Mouse (Mus musculus): ENCODE data around the gene Farsa. TPM values are rescaled to one million over a fixed set of nuclear protein-coding genes. Genes with fewer than 3 reads are reported as not detected.

Farsa gene
- total and polyA plus RNA-seq, 3 experiments, result 39.6 to 182 (median 152) TPM

DNA sequence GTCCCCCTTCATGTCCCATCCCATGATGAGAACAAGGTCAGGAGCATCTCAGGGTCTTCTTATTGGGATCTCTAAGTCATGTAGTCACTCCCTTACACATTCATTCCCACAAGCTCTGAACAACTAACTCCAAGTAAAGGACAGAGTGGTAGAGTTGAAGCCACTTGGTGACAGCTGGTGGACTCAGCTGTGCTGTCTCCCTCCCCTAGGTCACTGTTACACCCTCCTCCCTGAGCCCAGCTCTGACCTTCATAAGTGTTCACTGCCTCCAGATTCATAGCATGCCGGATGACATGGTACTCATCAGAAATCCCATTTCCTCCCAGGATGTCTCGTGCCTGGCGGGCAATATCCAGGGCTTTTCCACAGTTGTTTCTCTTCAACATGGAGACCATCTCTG is 31.5 kb downstream of the Farsa start:
- Histone ChIP-seq H3K4me3 (ENCODE audit: low read depth, low read length) (no peak overlapping the region), H3K9me3 (replicated peaks) (no peaks in the 10 kb centered on the region), H3K4me1 (ENCODE audit: insufficient read depth, low read depth, low read length) (peaks cover 40% of the 10 kb centered on the region), H3K36me3 (replicated peaks) (peaks cover 88% of the 10 kb centered on the region), H3K27me3 (ENCODE audit: insufficient read depth, low read length) (no peaks in the 10 kb centered on the region)
- ATAC-seq (ENCODE audit: extremely low read depth, insufficient number of reproducible peaks, low FRiP score, poor library complexity, severe bottlenecking), result no peak
- no peak for DNase-seq (ENCODE audit: low spot score)
- TF ChIP-seq TAL1 (conservative IDR thresholded peaks at IDR 0.05; ENCODE audit: low read depth, low read length) (no peak), CTCF (IDR thresholded peaks at IDR 0.05; ENCODE audit: low read depth, low read length) (no peak), GATA1 (IDR thresholded peaks at IDR 0.05; ENCODE audit: borderline replicate concordance, low read length) (no peak), POLR2AphosphoS5 (IDR thresholded peaks at IDR 0.05; ENCODE audit: insufficient replicate concordance, low read depth, low read length) (no peak), GATA2 (IDR thresholded peaks at IDR 0.05; ENCODE audit: borderline replicate concordance, low read depth, low read length) (no peak)

DNA sequence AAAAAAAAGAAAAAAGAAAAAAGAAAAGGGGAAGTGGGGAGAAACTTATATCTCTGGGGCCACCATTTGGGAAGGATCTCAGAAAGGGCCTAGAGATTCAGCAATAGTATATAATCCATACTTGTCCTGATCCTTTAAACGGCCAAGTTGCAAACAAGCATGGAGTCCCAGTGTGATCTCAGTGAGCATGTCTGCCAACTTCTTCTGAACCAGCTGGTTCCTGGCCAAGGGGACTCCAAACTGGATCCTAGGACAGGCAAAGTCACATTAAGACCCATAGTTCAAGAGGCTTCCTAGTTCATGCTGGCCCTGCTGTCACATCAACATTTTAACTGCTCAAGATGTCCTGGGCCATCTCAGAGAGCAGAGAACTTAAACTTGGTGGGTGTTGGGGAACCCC is 32.4 kb downstream of the Farsa start:
- peaks cover 45% of the 10 kb centered on the region for H3K4me1 ChIP-seq (ENCODE audit: insufficient read depth, low read depth, low read length)
- H3K36me3 ChIP-seq (replicated peaks), result peaks cover 81% of the 10 kb centered on the region
- H3K27me3 ChIP-seq (ENCODE audit: insufficient read depth, low read length), result no peaks in the 10 kb centered on the region
- ATAC-seq (ENCODE audit: extremely low read depth, insufficient number of reproducible peaks, low FRiP score, poor library complexity, severe bottlenecking), result no peak
- no peak for TF ChIP-seq GATA2 (IDR thresholded peaks at IDR 0.05; ENCODE audit: borderline replicate concordance, low read depth, low read length)
- no peak for TF ChIP-seq POLR2AphosphoS5 (IDR thresholded peaks at IDR 0.05; ENCODE audit: insufficient replicate concordance, low read depth, low read length)
- TF ChIP-seq GATA1 (IDR thresholded peaks at IDR 0.05; ENCODE audit: borderline replicate concordance, low read length), result no peak
- no peak for TF ChIP-seq TAL1 (conservative IDR thresholded peaks at IDR 0.05; ENCODE audit: low read depth, low read length)
- no peak for TF ChIP-seq CTCF (IDR thresholded peaks at IDR 0.05; ENCODE audit: low read depth, low read length)
- no peak for DNase-seq (ENCODE audit: low spot score)
- H3K9me3 ChIP-seq (replicated peaks), result no peaks in the 10 kb centered on the region
- H3K4me3 ChIP-seq (ENCODE audit: low read depth, low read length), result no peak overlapping the region

DNA sequence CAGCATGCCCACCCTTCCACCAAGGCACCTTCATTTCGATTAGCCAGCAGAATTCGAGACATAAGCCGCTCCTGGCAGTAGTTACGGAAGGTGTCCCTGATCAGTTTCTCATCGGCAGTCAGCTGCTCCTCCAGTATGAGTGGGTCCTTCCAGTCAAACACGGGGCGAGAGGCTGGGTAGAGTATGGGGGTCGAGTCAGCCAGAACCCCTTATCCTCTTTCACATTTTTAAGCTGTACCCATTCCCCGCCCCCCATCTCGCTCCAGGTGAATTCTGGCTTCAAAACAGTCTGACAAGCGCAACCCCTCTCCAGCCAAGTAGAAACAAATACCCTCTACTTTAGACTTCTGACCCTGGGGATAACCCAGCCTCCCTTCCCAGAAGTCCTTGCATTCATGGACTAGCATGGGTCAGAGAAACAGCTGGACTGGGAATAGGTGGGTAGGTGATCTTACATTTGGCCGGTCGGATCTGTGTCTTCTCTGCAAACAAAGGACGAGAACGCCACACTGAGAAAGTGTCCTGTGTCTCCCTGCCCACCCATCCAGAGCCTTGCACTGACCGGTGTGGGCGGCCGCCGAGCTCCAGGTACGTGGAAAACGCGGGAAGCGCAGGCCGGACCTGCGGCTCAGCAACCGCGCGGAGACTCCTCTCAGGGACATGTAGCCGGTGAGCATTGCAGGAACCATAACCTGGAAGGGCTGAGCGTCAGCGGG is 36.4 kb downstream of the Farsa start:
- H3K36me3 ChIP-seq (replicated peaks), result peaks cover 56% of the 10 kb centered on the region
- peaks cover 67% of the 10 kb centered on the region for H3K4me1 ChIP-seq (ENCODE audit: insufficient read depth, low read depth, low read length)
- no peaks in the 10 kb centered on the region for H3K9me3 ChIP-seq (replicated peaks)
- DNase-seq (ENCODE audit: low spot score) (no peak), ATAC-seq (ENCODE audit: extremely low read depth, insufficient number of reproducible peaks, low FRiP score, poor library complexity, severe bottlenecking) (no peak)
- H3K27me3 ChIP-seq (ENCODE audit: insufficient read depth, low read length), result no peaks in the 10 kb centered on the region
- TF ChIP-seq GATA2 (IDR thresholded peaks at IDR 0.05; ENCODE audit: borderline replicate concordance, low read depth, low read length) (no peak), TAL1 (conservative IDR thresholded peaks at IDR 0.05; ENCODE audit: low read depth, low read length) (no peak), POLR2AphosphoS5 (IDR thresholded peaks at IDR 0.05; ENCODE audit: insufficient replicate concordance, low read depth, low read length) (no peak), CTCF (IDR thresholded peaks at IDR 0.05; ENCODE audit: low read depth, low read length) (no peak), GATA1 (IDR thresholded peaks at IDR 0.05; ENCODE audit: borderline replicate concordance, low read length) (no peak)
- peak overlapping the region; percentile 88 for H3K4me3 ChIP-seq (ENCODE audit: low read depth, low read length)

DNA sequence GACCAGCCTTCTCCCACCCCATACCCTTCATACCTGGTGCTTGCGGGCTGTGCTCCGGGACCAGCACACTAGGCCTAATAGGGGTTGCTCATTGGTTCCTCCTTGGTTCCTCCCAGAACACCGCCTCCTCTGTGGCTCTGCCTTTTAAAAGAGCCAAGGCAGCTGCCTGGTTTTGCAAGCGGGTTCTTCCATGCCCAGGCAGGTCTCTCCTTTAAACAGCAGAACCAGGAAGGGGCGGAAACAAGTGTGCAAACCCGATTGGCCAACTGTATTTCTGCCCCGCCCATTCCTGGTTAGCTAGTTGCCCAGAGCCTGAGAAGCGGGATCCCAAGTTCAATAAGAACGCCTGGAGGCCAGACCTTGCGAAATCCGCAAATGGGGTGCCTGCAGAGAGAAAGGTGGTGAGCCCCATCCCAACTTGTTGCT is 36.9 kb downstream of the Farsa start, which contains the start of gene Gcdh:
Gcdh (minus strand) TSS at position 213 of the 426 bp plus-strand sequence.
- Histone ChIP-seq H3K27me3 (ENCODE audit: insufficient read depth, low read length) (no peaks in the 10 kb centered on the region), H3K36me3 (replicated peaks) (peaks cover 51% of the 10 kb centered on the region), H3K4me3 (ENCODE audit: low read depth, low read length) (peak within 1 kb of the TSS; percentile 88), H3K9me3 (replicated peaks) (no peaks in the 10 kb centered on the region), H3K4me1 (ENCODE audit: insufficient read depth, low read depth, low read length) (peaks cover 66% of the 10 kb centered on the region)
- ATAC-seq (ENCODE audit: extremely low read depth, insufficient number of reproducible peaks, low FRiP score, poor library complexity, severe bottlenecking) (peak; percentile 96), DNase-seq (ENCODE audit: low spot score) (peak; percentile 86)
- TF ChIP-seq GATA1 (IDR thresholded peaks at IDR 0.05; ENCODE audit: borderline replicate concordance, low read length), result no peak
- no peak for TF ChIP-seq POLR2AphosphoS5 (IDR thresholded peaks at IDR 0.05; ENCODE audit: insufficient replicate concordance, low read depth, low read length)
- TF ChIP-seq CTCF (IDR thresholded peaks at IDR 0.05; ENCODE audit: low read depth, low read length), result no peak
- TF ChIP-seq GATA2 (IDR thresholded peaks at IDR 0.05; ENCODE audit: borderline replicate concordance, low read depth, low read length), result no peak
- TF ChIP-seq TAL1 (conservative IDR thresholded peaks at IDR 0.05; ENCODE audit: low read depth, low read length), result no peak

DNA sequence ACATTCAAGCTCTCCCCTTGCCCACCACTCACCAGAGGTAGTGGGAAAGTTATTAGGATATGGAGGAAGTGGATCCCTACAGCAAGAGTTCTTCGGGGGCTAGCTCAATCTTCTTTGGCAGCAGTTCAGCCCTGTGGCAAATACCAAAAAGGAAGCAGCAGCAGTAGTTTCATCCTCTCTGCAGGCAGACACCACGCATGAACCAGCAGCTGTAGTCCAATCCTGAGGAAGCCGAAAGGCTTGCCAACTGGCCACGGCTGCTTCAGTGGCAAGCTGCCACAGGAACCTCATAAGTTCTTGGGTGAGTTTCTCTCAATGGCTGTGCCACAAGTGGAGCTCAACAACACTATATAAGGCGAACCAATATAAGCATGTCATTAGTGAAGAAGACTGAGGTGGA is 39.2 kb downstream of the Farsa start:
- Histone ChIP-seq H3K36me3 (replicated peaks) (peaks cover 38% of the 10 kb centered on the region), H3K4me1 (ENCODE audit: insufficient read depth, low read depth, low read length) (peaks cover 73% of the 10 kb centered on the region), H3K4me3 (ENCODE audit: low read depth, low read length) (no peak overlapping the region), H3K27me3 (ENCODE audit: insufficient read depth, low read length) (no peaks in the 10 kb centered on the region), H3K9me3 (replicated peaks) (no peaks in the 10 kb centered on the region)
- DNase-seq (ENCODE audit: low spot score) (no peak), ATAC-seq (ENCODE audit: extremely low read depth, insufficient number of reproducible peaks, low FRiP score, poor library complexity, severe bottlenecking) (no peak)
- TF ChIP-seq GATA2 (IDR thresholded peaks at IDR 0.05; ENCODE audit: borderline replicate concordance, low read depth, low read length) (no peak), GATA1 (IDR thresholded peaks at IDR 0.05; ENCODE audit: borderline replicate concordance, low read length) (no peak), TAL1 (conservative IDR thresholded peaks at IDR 0.05; ENCODE audit: low read depth, low read length) (no peak), CTCF (IDR thresholded peaks at IDR 0.05; ENCODE audit: low read depth, low read length) (no peak), POLR2AphosphoS5 (IDR thresholded peaks at IDR 0.05; ENCODE audit: insufficient replicate concordance, low read depth, low read length) (no peak)

DNA sequence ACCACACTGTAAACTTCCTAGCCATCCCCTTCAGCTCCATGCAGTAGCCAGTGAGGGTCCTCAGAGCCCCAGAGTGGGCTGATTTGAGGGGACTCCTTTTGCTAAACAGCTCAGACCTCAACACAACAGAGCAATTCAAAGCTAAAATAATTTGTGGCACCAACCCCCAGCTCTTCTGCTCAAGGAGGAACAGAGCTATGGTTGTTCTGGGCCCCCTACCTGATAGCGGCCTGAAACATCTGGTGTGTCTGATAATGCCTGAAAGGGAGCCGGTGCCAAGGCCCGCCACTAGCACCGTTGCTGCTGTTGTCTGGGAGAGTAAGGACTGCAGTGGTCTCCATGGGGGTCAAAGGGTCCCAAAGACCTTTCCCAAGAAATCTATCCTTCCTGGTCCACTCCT is 44.3 kb downstream of the Farsa start:
- peaks cover 68% of the 10 kb centered on the region for H3K4me1 ChIP-seq (ENCODE audit: insufficient read depth, low read depth, low read length)

More for the DNA sequence above, 44.3 kb downstream of the Farsa start:
- TF ChIP-seq GATA1 (IDR thresholded peaks at IDR 0.05; ENCODE audit: borderline replicate concordance, low read length), result no peak
- no peak for TF ChIP-seq POLR2AphosphoS5 (IDR thresholded peaks at IDR 0.05; ENCODE audit: insufficient replicate concordance, low read depth, low read length)
- TF ChIP-seq GATA2 (IDR thresholded peaks at IDR 0.05; ENCODE audit: borderline replicate concordance, low read depth, low read length), result no peak
- peak; percentile 87 for TF ChIP-seq TAL1 (conservative IDR thresholded peaks at IDR 0.05; ENCODE audit: low read depth, low read length)
- H3K9me3 ChIP-seq (replicated peaks), result no peaks in the 10 kb centered on the region
- H3K36me3 ChIP-seq (replicated peaks), result peaks cover 48% of the 10 kb centered on the region
- no peaks in the 10 kb centered on the region for H3K27me3 ChIP-seq (ENCODE audit: insufficient read depth, low read length)
- peak; percentile 60 for ATAC-seq (ENCODE audit: extremely low read depth, insufficient number of reproducible peaks, low FRiP score, poor library complexity, severe bottlenecking)
- H3K4me3 ChIP-seq (ENCODE audit: low read depth, low read length), result peak overlapping the region; percentile 84; the same call in 1 of the 2 replicates
- DNase-seq (ENCODE audit: low spot score), result no peak
